Mouse (Mus musculus): ENCODE results near the gene 1810049J17Rik.

The 1810049J17Rik gene

GRCm38 (mm10) chr15:12346916-12347315 lies 25.2 kb upstream of the 1810049J17Rik start:
- no peak for DNase-seq

- no peak for DNase-seq
These were observed 19.7 kb upstream of the 1810049J17Rik start for GRCm38 (mm10) chr15:12341401-12341758.

- DNase-seq, result no peak
These were observed 19.1 kb upstream of the 1810049J17Rik start for GRCm38 (mm10) chr15:12340536-12341400.

GRCm38 (mm10) chr15:12337779-12338137 lies 16.1 kb upstream of the 1810049J17Rik start:
- no peak for DNase-seq

- DNase-seq, result no peak
These were observed 15.5 kb upstream of the 1810049J17Rik start for GRCm38 (mm10) chr15:12337030-12337778.

- no peak for DNase-seq
These were observed 12.7 kb upstream of the 1810049J17Rik start for GRCm38 (mm10) chr15:12334381-12334780.

GRCm38 (mm10) chr15:12331300-12331699 lies 9.6 kb upstream of the 1810049J17Rik start:
- no peak for DNase-seq

GRCm38 (mm10) chr15:12330892-12331291 lies 9.2 kb upstream of the 1810049J17Rik start:
- DNase-seq, result no peak

GRCm38 (mm10) chr15:12330389-12330788 lies 8.7 kb upstream of the 1810049J17Rik start:
- no peak for DNase-seq

GRCm38 (mm10) chr15:12324326-12324725 lies 2.6 kb upstream of the 1810049J17Rik start:
- DNase-seq, result no peak

GRCm38 (mm10) chr15:12322676-12323402 lies 1.1 kb upstream of the 1810049J17Rik start:
- DNase-seq, result no peak

GRCm38 (mm10) chr15:12321091-12321787 lies 460 bp downstream of the 1810049J17Rik start, which contains the start of gene Golph3:
Gene Golph3 (plus strand): TSS chr15:12321450.
- DNase-seq, result peak; percentile 98 to 99

GRCm38 (mm10) chr15:12320441-12321090 lies 1.1 kb downstream of the 1810049J17Rik start:
- DNase-seq, result no peak

- no peak for DNase-seq
These were observed 1.8 kb downstream of the 1810049J17Rik start for GRCm38 (mm10) chr15:12319889-12320288.

GRCm38 (mm10) chr15:12318451-12318850 lies 3.2 kb downstream of the 1810049J17Rik start:
- DNase-seq, result no peak

GRCm38 (mm10) chr15:12317290-12317689 lies 4.4 kb downstream of the 1810049J17Rik start:
- no peak for DNase-seq

- no peak for DNase-seq
These were observed 5.7 kb downstream of the 1810049J17Rik start for GRCm38 (mm10) chr15:12315996-12316395.

- no peak for DNase-seq
These were observed 7.1 kb downstream of the 1810049J17Rik start for GRCm38 (mm10) chr15:12314584-12314983.

- no peak for DNase-seq
These were observed 8.4 kb downstream of the 1810049J17Rik start for GRCm38 (mm10) chr15:12313255-12313654.

GRCm38 (mm10) chr15:12311465-12311864 lies 10.2 kb downstream of the 1810049J17Rik start:
- no peak for DNase-seq

- no peak for DNase-seq
These were observed 11.0 kb downstream of the 1810049J17Rik start for GRCm38 (mm10) chr15:12310676-12311075.

- DNase-seq, result no peak
These were observed 13.2 kb downstream of the 1810049J17Rik start for GRCm38 (mm10) chr15:12308539-12308938.
